ENCODE assay signal across 30 mouse cellular contexts in genomic region chr2:65407110-65407509, GRCm38 (mm10). TPM values are rescaled to one million over a fixed set of nuclear protein-coding genes. Genes with fewer than 3 reads are reported as not detected.
DNase-seq lines count a peak whose midpoint lies in the region; ATAC-seq and TF ChIP-seq lines count a peak whose summit lies in the region.
"Had no signal": no experiment of that assay in that cellular context is flagged by ENCODE, and none has a peak within 500 bp of the region (broad histone marks: within the 10 kb centered on the region; RNA-seq: fewer than 3 reads in every experiment).

No protein-coding gene starts in this region.

- DNase-seq in lung, postnatal 4 days: no peak
- peak; percentile 82 for DNase-seq in 416B (ENCODE audit: low read depth)
- DNase-seq in brain, adult 2 months (ENCODE audit: low read depth, low spot score): peak; percentile 23
- no peak for DNase-seq in cerebellum, adult 9-11 months
- no peak for DNase-seq in layer of hippocampus, adult 2 months (ENCODE audit: low spot score in 2 of 2)
- DNase-seq: adrenal gland, adult 2 months; adrenal gland, postnatal 36 days; cerebellum, adult 11 months; cerebellum, adult 9-10 months; heart, postnatal 10 days; kidney, adult 8-10 months; layer of hippocampus, adult 9-11 months; liver; right cerebral cortex, postnatal 25 days; thymus, postnatal 25 days had no signal

- no peaks in the 10 kb centered on the region for H3K9me3 ChIP-seq in lung, embryonic 15.5 days
- no peaks in the 10 kb centered on the region for H3K9me3 ChIP-seq in hindbrain, embryonic 13.5 days
- H3K9me3 ChIP-seq: embryonic facial prominence, embryonic 13.5 days; heart, embryonic 13.5 days; stomach, embryonic 15.5 days had no signal

- no peak overlapping the region for H3K27ac ChIP-seq in lung, embryonic 15.5 days
- no peak overlapping the region for H3K27ac ChIP-seq in hindbrain, embryonic 13.5 days
- no peak overlapping the region for H3K27ac ChIP-seq in layer of hippocampus, adult 2 months
- H3K27ac ChIP-seq: embryonic facial prominence, embryonic 13.5 days; heart, embryonic 13.5 days; kidney, postnatal 0 days; stomach, embryonic 15.5 days had no signal

- ATAC-seq in lung, embryonic 15.5 days (ENCODE audit: borderline replicate concordance, extremely low read depth, low FRiP score, low TSS enrichment): peak; percentile 84; the same call in 1 of the 2 replicates
- ATAC-seq in megakaryocyte, adult 5-6 weeks (ENCODE audit: poor library complexity, severe bottlenecking): peak; percentile 95
- no peak for ATAC-seq in hindbrain, embryonic 13.5 days (ENCODE audit: low FRiP score)
- ATAC-seq: activated CD4-positive, CD25-positive, alpha-beta regulatory T cell, adult 4 months; forebrain, embryonic 16.5 days; intestine, embryonic 16.5 days; midbrain, embryonic 16.5 days had no signal

- H3K4me3 ChIP-seq in lung, embryonic 15.5 days: no peak overlapping the region
- H3K4me3 ChIP-seq in hindbrain, embryonic 13.5 days: no peak overlapping the region
- H3K4me3 ChIP-seq in layer of hippocampus, adult 2 months: no peak overlapping the region
- H3K4me3 ChIP-seq: embryonic facial prominence, embryonic 13.5 days; heart, embryonic 13.5 days; stomach, embryonic 15.5 days had no signal

- no peaks in the 10 kb centered on the region for H3K4me1 ChIP-seq in lung, embryonic 15.5 days
- H3K4me1 ChIP-seq in hindbrain, embryonic 13.5 days (replicated peaks): no peaks in the 10 kb centered on the region
- H3K4me1 ChIP-seq: embryonic facial prominence, embryonic 13.5 days; stomach, embryonic 15.5 days had no signal

- no peaks in the 10 kb centered on the region for H3K36me3 ChIP-seq in lung, embryonic 15.5 days
- H3K36me3 ChIP-seq in hindbrain, embryonic 13.5 days: no peaks in the 10 kb centered on the region
- H3K36me3 ChIP-seq: embryonic facial prominence, embryonic 13.5 days; G1E; heart, embryonic 13.5 days; stomach, embryonic 15.5 days had no signal

- no peak overlapping the region for H3K9ac ChIP-seq in lung, embryonic 15.5 days
- no peak overlapping the region for H3K9ac ChIP-seq in hindbrain, embryonic 13.5 days
- H3K9ac ChIP-seq: embryonic facial prominence, embryonic 13.5 days; heart, embryonic 13.5 days; stomach, embryonic 15.5 days had no signal

- H3K4me2 ChIP-seq in lung, embryonic 15.5 days: no peak overlapping the region
- H3K4me2 ChIP-seq in hindbrain, embryonic 13.5 days: no peak overlapping the region
- H3K4me2 ChIP-seq: embryonic facial prominence, embryonic 13.5 days; heart, embryonic 13.5 days; midbrain, embryonic 11.5 days; stomach, embryonic 15.5 days had no signal

- WGBS in lung, embryonic 15.5 days: 40% methylated on average over 2 of the region's 2 CpGs
- 94% methylated on average over 2 of the region's 2 CpGs for WGBS in hindbrain, embryonic 13.5 days

- no peaks in the 10 kb centered on the region for H3K27me3 ChIP-seq in lung, embryonic 15.5 days
- H3K27me3 ChIP-seq in hindbrain, embryonic 13.5 days: no peaks in the 10 kb centered on the region
- H3K27me3 ChIP-seq: embryonic facial prominence, embryonic 13.5 days; heart, embryonic 13.5 days; stomach, embryonic 15.5 days had no signal

- no peak for TF ChIP-seq CTCF in layer of hippocampus, adult 2 months (conservative IDR thresholded peaks at IDR 0.05)

RNA-seq across cellular contexts. Expression of gene Slc38a11, which starts 43.3 kb away (rescaled TPM):
- polyA plus RNA-seq in lung, embryonic 15.5 days (2015; fragmentation: Nextera tagmentation; extraction: Ambion mirVana): 0.32 TPM in 1 of 2 replicates, not detected in the other
- total RNA-seq in megakaryocyte, adult 5-6 weeks (2015): not detected in 2 replicates
- not detected in 2 replicates for total RNA-seq in megakaryocyte, adult 5-6 weeks (2017)
- polyA plus RNA-seq in hindbrain, embryonic 13.5 days (2015; fragmentation: Nextera tagmentation; extraction: Ambion mirVana): 1.3 and 1.5 TPM in 2 replicates
- total RNA-seq in layer of hippocampus, adult 2 months (2021): 1 to 10 TPM; 3.1 to 3.5 TPM
- total RNA-seq: neutrophil, adult 5-6 weeks had no signal
- polyA plus RNA-seq: activated CD4-positive, CD25-positive, alpha-beta regulatory T cell, adult 4 months; C2C12; G1E; heart, embryonic 13.5 days had no signal

Comparison
In these comparisons a context has a peak if more than half of its experiments do, and no peak if none do; other contexts are left out.
1. DNase-seq: peak in 416B (single experiment) and brain, adult 2 months (single experiment); none in lung, postnatal 4 days (0 of 2), cerebellum, adult 9-11 months (single experiment) and layer of hippocampus, adult 2 months (0 of 2).
2. RNA of gene Slc38a11, which starts 43.3 kb away (total RNA-seq): 3.1 to 3.5 TPM in layer of hippocampus, adult 2 months; not detected in megakaryocyte, adult 5-6 weeks; every median in the first group is over 4 times any median in the second.